Mouse (Mus musculus): Measurements from ENCODE around the gene 2310061I04Rik. TPM values are rescaled to one million over a fixed set of nuclear protein-coding genes. Genes with fewer than 3 reads are reported as not detected.

2310061I04Rik gene
- polyA plus RNA-seq, 2 experiments: 20.7 to 53.9 TPM

GRCm38 (mm10) chr17:35918276-35919059 lies 21.2 kb upstream of the 2310061I04Rik start:
- peak; percentile 75 for DNase-seq (ENCODE audit: low spot score)
- peak overlapping the region; percentile 98 for H3K9ac ChIP-seq (ENCODE audit: low read depth, low read length, severe bottlenecking)
- peak; percentile 49; the same call in 1 of the 2 replicates for TF ChIP-seq POLR2A (IDR thresholded peaks at IDR 0.05; ENCODE audit: borderline replicate concordance, extremely low read depth, insufficient read depth, insufficient read length)
- peak overlapping the region; percentile 97 for H3K27ac ChIP-seq (replicated peaks; ENCODE audit: low read depth, low read length)
- peak overlapping the region; percentile 77 for H3K4me2 ChIP-seq (replicated peaks; ENCODE audit: low read depth, low read length, severe bottlenecking)
- no peaks in the 10 kb centered on the region for H3K9me3 ChIP-seq (ENCODE audit: control insufficient read depth, low read length)
- H3K4me1 ChIP-seq (ENCODE audit: control insufficient read depth, insufficient read depth, low read length): peaks cover 17% of the 10 kb centered on the region
- no peaks in the 10 kb centered on the region for H3K27me3 ChIP-seq (ENCODE audit: control insufficient read depth, insufficient read depth, low read length)
- ATAC-seq (ENCODE audit: low FRiP score, low read depth): no peak
- peak overlapping the region; percentile 74 for H3K4me3 ChIP-seq (replicated peaks; ENCODE audit: low read length)
- H3K36me3 ChIP-seq (ENCODE audit: control insufficient read depth, insufficient read depth, low read length): peaks cover 35% of the 10 kb centered on the region
- WGBS: under 1% methylated on average over 11 of the region's 11 CpGs

DNA sequence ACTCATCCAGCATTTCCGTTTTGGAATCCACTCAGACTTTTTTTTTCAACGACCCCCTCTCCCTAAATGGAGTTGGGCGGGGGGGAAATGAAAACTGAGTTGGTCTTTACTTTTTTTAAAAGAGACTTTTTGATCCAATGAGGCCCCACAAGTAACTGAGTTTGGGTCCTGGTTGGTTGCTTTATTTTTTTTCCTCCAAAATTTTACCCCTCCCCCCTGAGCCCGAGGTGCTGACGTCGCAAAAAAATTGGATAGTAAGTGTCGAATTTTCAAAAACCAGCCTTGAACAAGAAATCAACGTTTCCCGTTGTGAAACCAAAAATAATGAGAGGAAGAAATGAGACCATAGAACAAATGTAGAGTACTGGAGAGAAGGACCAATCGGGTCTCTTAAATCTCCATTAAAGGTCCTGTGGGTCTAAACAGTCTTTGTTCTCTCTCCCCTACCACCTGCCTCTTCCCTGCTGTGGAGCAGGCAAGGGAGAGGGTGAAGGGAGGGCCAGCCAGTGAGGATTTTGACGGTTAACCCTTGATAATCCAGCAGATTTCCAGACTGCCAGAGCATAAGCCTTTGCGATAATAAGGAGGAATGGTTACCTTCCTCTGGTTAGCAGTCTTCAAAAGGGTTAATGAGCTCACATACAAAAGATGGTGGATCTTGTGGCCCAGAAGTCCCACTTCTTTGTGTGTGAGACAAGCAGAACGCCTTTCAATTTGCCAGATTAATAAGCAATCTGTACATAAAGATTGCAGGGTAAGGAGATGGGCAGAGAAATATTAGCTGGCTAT lies 20.4 kb upstream of the 2310061I04Rik start:
- Histone ChIP-seq H3K36me3 (ENCODE audit: control insufficient read depth, insufficient read depth, low read length) (peaks cover 37% of the 10 kb centered on the region), H3K4me3 (replicated peaks; ENCODE audit: low read length) (peak overlapping the region; percentile 74), H3K4me2 (replicated peaks; ENCODE audit: low read depth, low read length, severe bottlenecking) (peak overlapping the region; percentile 77), H3K9me3 (ENCODE audit: control insufficient read depth, low read length) (no peaks in the 10 kb centered on the region), H3K27me3 (ENCODE audit: control insufficient read depth, insufficient read depth, low read length) (no peaks in the 10 kb centered on the region), H3K27ac (replicated peaks; ENCODE audit: low read depth, low read length) (peak overlapping the region; percentile 97), H3K4me1 (ENCODE audit: control insufficient read depth, insufficient read depth, low read length) (peaks cover 17% of the 10 kb centered on the region), H3K9ac (ENCODE audit: low read depth, low read length, severe bottlenecking) (peak overlapping the region; percentile 98)
- ATAC-seq (ENCODE audit: low FRiP score, low read depth) (no peak; the same call in 1 of the 2 replicates), DNase-seq (ENCODE audit: low spot score) (peak; percentile 84)
- TF ChIP-seq POLR2A (IDR thresholded peaks at IDR 0.05; ENCODE audit: borderline replicate concordance, extremely low read depth, insufficient read depth, insufficient read length): peak; percentile 34; the same call in 1 of the 2 replicates
- WGBS: 1% methylated on average over 13 of the region's 13 CpGs

GRCm38 (mm10) chr17:35917143-35917462 lies 19.9 kb upstream of the 2310061I04Rik start:
- H3K27ac ChIP-seq (replicated peaks; ENCODE audit: low read depth, low read length): peak overlapping the region; percentile 97
- H3K9ac ChIP-seq (ENCODE audit: low read depth, low read length, severe bottlenecking): peak overlapping the region; percentile 98
- under 1% methylated on average over 8 of the region's 8 CpGs for WGBS
- no peak for DNase-seq (ENCODE audit: low spot score)
- H3K36me3 ChIP-seq (ENCODE audit: control insufficient read depth, insufficient read depth, low read length): peaks cover 37% of the 10 kb centered on the region
- H3K4me1 ChIP-seq (ENCODE audit: control insufficient read depth, insufficient read depth, low read length): peaks cover 17% of the 10 kb centered on the region
- no peak for ATAC-seq (ENCODE audit: low FRiP score, low read depth)
- no peaks in the 10 kb centered on the region for H3K9me3 ChIP-seq (ENCODE audit: control insufficient read depth, low read length)
- no peak for TF ChIP-seq POLR2A (IDR thresholded peaks at IDR 0.05; ENCODE audit: borderline replicate concordance, extremely low read depth, insufficient read depth, insufficient read length)
- H3K4me3 ChIP-seq (replicated peaks; ENCODE audit: low read length): peak overlapping the region; percentile 74
- H3K27me3 ChIP-seq (ENCODE audit: control insufficient read depth, insufficient read depth, low read length): no peaks in the 10 kb centered on the region
- peak overlapping the region; percentile 77 for H3K4me2 ChIP-seq (replicated peaks; ENCODE audit: low read depth, low read length, severe bottlenecking)

DNA sequence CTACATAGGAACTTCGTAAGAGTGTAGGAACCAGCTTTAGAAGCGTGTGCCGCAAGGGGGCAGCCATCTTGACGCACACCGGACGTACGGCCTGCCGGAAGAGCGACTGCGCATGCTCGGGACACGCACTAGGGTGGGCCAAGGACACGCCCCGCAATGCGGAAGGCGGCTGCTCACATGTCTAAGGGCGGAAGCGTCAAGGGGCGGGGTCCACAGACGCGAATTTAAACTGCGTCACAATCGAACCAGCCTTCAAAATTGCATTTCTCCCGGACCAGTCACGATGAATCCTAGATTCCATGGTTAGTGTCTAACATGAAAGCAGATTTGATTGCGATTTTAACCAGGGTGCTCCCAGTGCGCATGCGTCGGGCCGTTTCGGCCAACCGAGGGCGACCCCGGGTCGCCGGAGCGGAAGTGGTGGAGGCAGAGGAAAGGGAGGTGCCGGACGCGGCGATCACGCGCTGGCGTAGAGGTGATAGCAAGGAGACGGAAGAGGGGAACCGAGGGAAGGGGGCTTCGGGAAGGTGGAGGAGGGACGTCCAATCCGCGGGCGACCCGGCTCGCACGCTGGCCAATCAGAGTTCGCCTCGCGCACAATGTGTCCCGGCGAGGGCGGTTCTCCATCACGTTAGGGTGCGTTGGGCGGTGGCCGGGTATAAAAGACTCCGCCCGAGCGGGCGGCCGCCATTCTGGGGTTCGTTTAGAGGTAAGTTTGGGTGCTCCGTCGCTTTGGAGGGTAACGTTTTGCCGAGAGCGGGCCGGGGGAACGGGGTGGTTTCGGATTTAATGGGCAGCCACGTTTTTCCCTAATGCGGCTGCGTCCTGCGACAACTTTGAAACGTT lies 19.3 kb upstream of the 2310061I04Rik start, which contains the start of the genes Mrps18b and Ppp1r10:
TSS of gene Mrps18b (minus strand) at position 93 of the 846 bp plus-strand sequence.
TSS of gene Ppp1r10 (plus strand) at position 138 of the 846 bp plus-strand sequence.
- peak; percentile 99; the same call in 1 of the 2 replicates for TF ChIP-seq POLR2A (IDR thresholded peaks at IDR 0.05; ENCODE audit: borderline replicate concordance, extremely low read depth, insufficient read depth, insufficient read length)
- WGBS: under 1% methylated on average over 81 of the region's 83 CpGs
- Histone ChIP-seq H3K27me3 (ENCODE audit: control insufficient read depth, insufficient read depth, low read length) (no peaks in the 10 kb centered on the region), H3K9me3 (ENCODE audit: control insufficient read depth, low read length) (no peaks in the 10 kb centered on the region), H3K4me3 (replicated peaks; ENCODE audit: low read length) (peak within 1 kb of the TSS; percentile 74), H3K4me1 (ENCODE audit: control insufficient read depth, insufficient read depth, low read length) (peaks cover 17% of the 10 kb centered on the region), H3K27ac (replicated peaks; ENCODE audit: low read depth, low read length) (peak within 1 kb of the TSS; percentile 97), H3K36me3 (ENCODE audit: control insufficient read depth, insufficient read depth, low read length) (peaks cover 37% of the 10 kb centered on the region), H3K9ac (ENCODE audit: low read depth, low read length, severe bottlenecking) (peak within 1 kb of the TSS; percentile 98), H3K4me2 (replicated peaks; ENCODE audit: low read depth, low read length, severe bottlenecking) (peak within 1 kb of the TSS; percentile 77)
- ATAC-seq (ENCODE audit: low FRiP score, low read depth) (peak; percentile 92), DNase-seq (ENCODE audit: low spot score) (peak; percentile 98)
